Mouse (Mus musculus): ENCODE measurements around the gene Lamp2. TPM values are rescaled to one million over a fixed set of nuclear protein-coding genes. Genes with fewer than 3 reads are reported as not detected.
"Not testable (repeated sequence)": the region's sequence is repeated elsewhere in the genome, so short reads cannot be mapped to it uniquely, and the experiment has no call there.

Gene Lamp2
- total RNA-seq, 1 experiment = 33.1 TPM

- Histone ChIP-seq H3K4me1 (ENCODE audit: control insufficient read depth in 2 of 2, insufficient read depth in 2 of 2, low read length in 2 of 2, poor library complexity in 1 of 2) (no peaks in the 10 kb centered on the region), H3K4me3 (ENCODE audit: insufficient read depth in 1 of 2, low read depth in 1 of 2, low read length in 2 of 2, poor library complexity in 1 of 2, severe bottlenecking in 1 of 2) (no peak overlapping the region), H3K9ac (ENCODE audit: insufficient read depth, low read depth, low read length, poor library complexity, severe bottlenecking) (no peak overlapping the region), H3K9me3 (ENCODE audit: control insufficient read depth, insufficient read depth, low read depth, low read length) (no peaks in the 10 kb centered on the region), H3K36me3 (ENCODE audit: control insufficient read depth, insufficient read depth, low read length, poor library complexity, severe bottlenecking) (no peaks in the 10 kb centered on the region), H3K27ac (ENCODE audit: insufficient read depth, low read depth, low read length, poor library complexity, severe bottlenecking) (no peak overlapping the region)
- no peak for DNase-seq (ENCODE audit: low read depth, low spot score)
- in situ Hi-C loops (cut with MboI; ENCODE audit: low sequenced_read_pairs in 2 of 2, unreplicated experiment in 2 of 2) = no loop called here
- TF ChIP-seq ZC3H11A (IDR thresholded peaks at IDR 0.05; ENCODE audit: borderline replicate concordance, low read depth, low read length) (no peak), HCFC1 (IDR thresholded peaks at IDR 0.05; ENCODE audit: borderline replicate concordance, insufficient read depth, low read length) (no peak), MAFK (IDR thresholded peaks at IDR 0.05; ENCODE audit: insufficient read depth, low read depth, low read length) (no peak), ZNF384 (IDR thresholded peaks at IDR 0.05; ENCODE audit: low read depth, low read length) (no peak)
Observed at GRCm38 (mm10) chrX:38402004-38402403, 54.2 kb downstream of the Lamp2 start.

- H3K27ac ChIP-seq (ENCODE audit: insufficient read depth, low read depth, low read length, poor library complexity, severe bottlenecking) = no peak overlapping the region
- TF ChIP-seq HCFC1 (IDR thresholded peaks at IDR 0.05; ENCODE audit: borderline replicate concordance, insufficient read depth, low read length) (no peak), ZC3H11A (IDR thresholded peaks at IDR 0.05; ENCODE audit: borderline replicate concordance, low read depth, low read length) (no peak), CHD2 (IDR thresholded peaks at IDR 0.05; ENCODE audit: low read depth, low read length) (no peak), MAFK (IDR thresholded peaks at IDR 0.05; ENCODE audit: insufficient read depth, low read depth, low read length) (no peak), ZNF384 (IDR thresholded peaks at IDR 0.05; ENCODE audit: low read depth, low read length) (no peak)
- no peaks in the 10 kb centered on the region for H3K36me3 ChIP-seq (ENCODE audit: control insufficient read depth, insufficient read depth, low read length, poor library complexity, severe bottlenecking)
- no peaks in the 10 kb centered on the region for H3K4me1 ChIP-seq (ENCODE audit: control insufficient read depth in 2 of 2, insufficient read depth in 2 of 2, low read length in 2 of 2, poor library complexity in 1 of 2)
- no peaks in the 10 kb centered on the region for H3K9me3 ChIP-seq (ENCODE audit: control insufficient read depth, insufficient read depth, low read depth, low read length)
- no peak for DNase-seq (ENCODE audit: low read depth, low spot score)
- no peak overlapping the region for H3K4me3 ChIP-seq (ENCODE audit: insufficient read depth in 1 of 2, low read depth in 1 of 2, low read length in 2 of 2, poor library complexity in 1 of 2, severe bottlenecking in 1 of 2)
- H3K9ac ChIP-seq (ENCODE audit: insufficient read depth, low read depth, low read length, poor library complexity, severe bottlenecking) = no peak overlapping the region
- in situ Hi-C loops (cut with MboI; ENCODE audit: low sequenced_read_pairs in 2 of 2, unreplicated experiment in 2 of 2) = no loop called here
Observed at GRCm38 (mm10) chrX:38400616-38401015, 55.6 kb downstream of the Lamp2 start.

GRCm38 (mm10) chrX:38399671-38400070, 56.6 kb downstream of the Lamp2 start:
- no peaks in the 10 kb centered on the region for H3K9me3 ChIP-seq (ENCODE audit: control insufficient read depth, insufficient read depth, low read depth, low read length)
- no peak for TF ChIP-seq ZC3H11A (IDR thresholded peaks at IDR 0.05; ENCODE audit: borderline replicate concordance, low read depth, low read length)
- no peak for TF ChIP-seq CHD2 (IDR thresholded peaks at IDR 0.05; ENCODE audit: low read depth, low read length)
- no peak for TF ChIP-seq HCFC1 (IDR thresholded peaks at IDR 0.05; ENCODE audit: borderline replicate concordance, insufficient read depth, low read length)
- no peak for TF ChIP-seq MAFK (IDR thresholded peaks at IDR 0.05; ENCODE audit: insufficient read depth, low read depth, low read length)
- no peak for TF ChIP-seq ZNF384 (IDR thresholded peaks at IDR 0.05; ENCODE audit: low read depth, low read length)
- in situ Hi-C loops (cut with MboI; ENCODE audit: low sequenced_read_pairs in 2 of 2, unreplicated experiment in 2 of 2) = no loop called here
- H3K9ac ChIP-seq (ENCODE audit: insufficient read depth, low read depth, low read length, poor library complexity, severe bottlenecking) = no peak overlapping the region
- H3K4me1 ChIP-seq (ENCODE audit: control insufficient read depth in 2 of 2, insufficient read depth in 2 of 2, low read length in 2 of 2, poor library complexity in 1 of 2) = no peaks in the 10 kb centered on the region
- H3K36me3 ChIP-seq (ENCODE audit: control insufficient read depth, insufficient read depth, low read length, poor library complexity, severe bottlenecking) = no peaks in the 10 kb centered on the region
- H3K27ac ChIP-seq (ENCODE audit: insufficient read depth, low read depth, low read length, poor library complexity, severe bottlenecking) = no peak overlapping the region
- DNase-seq (ENCODE audit: low read depth, low spot score) = no peak
- H3K4me3 ChIP-seq (ENCODE audit: insufficient read depth in 1 of 2, low read depth in 1 of 2, low read length in 2 of 2, poor library complexity in 1 of 2, severe bottlenecking in 1 of 2) = no peak overlapping the region

GRCm38 (mm10) chrX:38373169-38373568, 83.1 kb downstream of the Lamp2 start:
- H3K36me3 ChIP-seq (ENCODE audit: control insufficient read depth, insufficient read depth, low read length, poor library complexity, severe bottlenecking); H3K9ac ChIP-seq (ENCODE audit: insufficient read depth, low read depth, low read length, poor library complexity, severe bottlenecking); H3K9me3 ChIP-seq (ENCODE audit: control insufficient read depth, insufficient read depth, low read depth, low read length); H3K27ac ChIP-seq (ENCODE audit: insufficient read depth, low read depth, low read length, poor library complexity, severe bottlenecking); H3K4me3 ChIP-seq (ENCODE audit: insufficient read depth in 1 of 2, low read depth in 1 of 2, low read length in 2 of 2, poor library complexity in 1 of 2, severe bottlenecking in 1 of 2); DNase-seq (ENCODE audit: low read depth, low spot score); H3K4me1 ChIP-seq (ENCODE audit: control insufficient read depth in 2 of 2, insufficient read depth in 2 of 2, low read length in 2 of 2, poor library complexity in 1 of 2); in situ Hi-C loops (cut with MboI; ENCODE audit: low sequenced_read_pairs in 2 of 2, unreplicated experiment in 2 of 2): not testable (repeated sequence)

GRCm38 (mm10) chrX:38364621-38365020, 91.6 kb downstream of the Lamp2 start:
- H3K9me3 ChIP-seq (ENCODE audit: control insufficient read depth, insufficient read depth, low read depth, low read length); DNase-seq (ENCODE audit: low read depth, low spot score); H3K4me1 ChIP-seq (ENCODE audit: control insufficient read depth in 2 of 2, insufficient read depth in 2 of 2, low read length in 2 of 2, poor library complexity in 1 of 2); H3K4me3 ChIP-seq (ENCODE audit: insufficient read depth in 1 of 2, low read depth in 1 of 2, low read length in 2 of 2, poor library complexity in 1 of 2, severe bottlenecking in 1 of 2); H3K27ac ChIP-seq (ENCODE audit: insufficient read depth, low read depth, low read length, poor library complexity, severe bottlenecking); H3K36me3 ChIP-seq (ENCODE audit: control insufficient read depth, insufficient read depth, low read length, poor library complexity, severe bottlenecking); in situ Hi-C loops (cut with MboI; ENCODE audit: low sequenced_read_pairs in 2 of 2, unreplicated experiment in 2 of 2); H3K9ac ChIP-seq (ENCODE audit: insufficient read depth, low read depth, low read length, poor library complexity, severe bottlenecking): not testable (repeated sequence)
